Mouse (Mus musculus): Measurements from ENCODE around the gene Txndc9.
"Not testable (repeated sequence)": the region's sequence is repeated elsewhere in the genome, so short reads cannot be mapped to it uniquely, and the experiment has no call there.

The Txndc9 gene

GRCm38 (mm10) chr1:37997867-37998266, at the start of gene Txndc9, which contains the start of gene Eif5b:
Gene Txndc9, minus strand, starts transcription at chr1:37997893.
Gene Eif5b, plus strand, starts transcription at chr1:37998010.
- DNase-seq: peak; percentile 91 to 92

DNA sequence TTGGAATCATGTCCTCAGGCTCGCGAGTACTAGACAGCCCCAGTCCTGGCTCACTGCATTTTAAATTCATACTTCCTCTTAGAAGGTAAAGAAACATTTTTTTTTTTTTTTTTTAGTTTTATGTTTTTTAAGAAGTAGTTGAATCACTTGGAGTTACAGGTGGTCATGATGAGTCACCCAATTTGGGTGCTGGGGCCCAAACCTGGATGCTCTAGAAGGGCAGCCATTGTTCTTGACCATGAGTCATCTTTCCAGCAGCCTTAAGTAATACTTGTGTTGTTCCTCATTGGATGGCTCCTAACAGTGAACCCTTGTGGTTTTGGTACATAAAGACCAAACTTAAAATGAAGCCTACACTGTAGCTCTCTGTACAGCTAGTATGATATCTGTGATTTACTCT, 41.2 kb upstream of the Txndc9 start:
- DNase-seq: no peak

DNA sequence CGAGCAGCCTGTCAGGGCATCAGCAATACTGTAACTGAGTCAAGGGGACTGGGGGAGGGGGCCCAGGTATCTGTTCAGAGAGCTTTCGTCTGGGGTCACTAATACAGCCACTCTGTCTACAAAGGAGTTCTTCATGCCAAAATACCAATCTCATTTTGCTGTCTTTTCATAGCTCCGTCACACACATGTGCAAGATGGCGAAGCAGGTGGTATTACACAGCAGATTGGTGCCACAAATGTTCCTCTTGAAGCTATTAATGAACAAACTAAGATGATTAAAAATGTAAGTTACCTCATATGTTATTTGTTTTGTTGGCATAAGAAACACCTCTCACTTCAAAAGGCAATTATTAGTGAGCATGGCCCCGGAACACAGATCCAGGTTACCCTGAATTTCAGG, 39.7 kb upstream of the Txndc9 start:
- no peak for DNase-seq

- no peak for DNase-seq
Measured at GRCm38 (mm10) chr1:38035521-38035920, 37.8 kb upstream of the Txndc9 start.

- DNase-seq: no peak
Measured at GRCm38 (mm10) chr1:38031391-38031790, 33.7 kb upstream of the Txndc9 start.

DNA sequence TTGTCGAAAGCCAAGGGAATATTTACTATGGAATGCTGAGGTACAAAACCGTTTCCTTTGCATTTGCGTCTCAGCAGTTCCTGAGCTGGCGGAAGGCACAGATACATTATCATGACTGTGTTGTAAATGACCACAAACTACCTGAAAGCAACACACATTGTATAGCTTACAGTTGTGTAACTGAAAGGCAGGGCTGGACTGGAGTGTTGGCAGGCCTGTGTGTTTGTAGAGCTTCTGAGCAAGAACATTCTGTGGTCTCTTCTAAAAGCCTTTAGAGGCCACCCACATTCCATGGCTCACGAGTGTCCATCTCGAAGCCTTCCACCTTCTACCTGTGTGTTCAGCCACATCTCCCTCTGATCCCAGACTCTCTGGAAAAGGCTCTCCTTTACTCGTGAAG, 29.6 kb upstream of the Txndc9 start:
- no peak for DNase-seq

DNA sequence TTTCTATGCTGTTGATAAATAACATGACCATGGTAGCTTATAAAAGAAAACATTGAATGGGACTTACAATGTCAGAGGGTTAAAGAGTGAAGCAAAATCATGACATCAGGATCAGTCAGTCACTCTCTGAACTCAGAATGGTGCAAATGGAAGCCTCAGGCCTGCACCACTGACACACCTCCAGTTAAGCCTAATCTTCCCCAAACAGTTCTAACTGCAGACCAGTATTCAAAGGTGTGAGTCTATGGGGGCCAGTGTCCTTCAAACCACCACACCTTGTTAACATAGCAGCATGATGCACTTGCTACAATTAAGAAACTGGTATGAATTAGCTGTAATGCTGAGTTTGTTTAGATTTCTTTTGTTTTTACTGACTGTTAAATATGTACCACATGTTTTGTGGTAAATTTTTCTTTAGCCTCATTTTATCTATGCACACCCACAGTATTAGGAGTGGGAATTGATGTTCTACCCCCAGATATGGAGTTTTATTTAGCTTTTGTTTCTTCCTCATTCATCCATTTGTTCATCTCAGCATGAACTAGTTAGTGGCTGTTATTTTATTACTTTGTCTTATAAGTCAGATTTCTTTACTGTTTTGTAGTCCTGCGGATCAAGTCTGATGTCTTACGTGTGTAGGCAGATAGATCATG, 17.0 kb upstream of the Txndc9 start:
- no peak for DNase-seq

GRCm38 (mm10) chr1:38012509-38012908, 14.8 kb upstream of the Txndc9 start:
- no peak for DNase-seq

- DNase-seq: peak; percentile 23 to 28
Measured at GRCm38 (mm10) chr1:38012104-38012503, 14.4 kb upstream of the Txndc9 start.

- no peak for DNase-seq
Measured at GRCm38 (mm10) chr1:38011647-38012046, 14.0 kb upstream of the Txndc9 start.

- DNase-seq: no peak
Measured at GRCm38 (mm10) chr1:38006741-38007140, 9.0 kb upstream of the Txndc9 start.

DNA sequence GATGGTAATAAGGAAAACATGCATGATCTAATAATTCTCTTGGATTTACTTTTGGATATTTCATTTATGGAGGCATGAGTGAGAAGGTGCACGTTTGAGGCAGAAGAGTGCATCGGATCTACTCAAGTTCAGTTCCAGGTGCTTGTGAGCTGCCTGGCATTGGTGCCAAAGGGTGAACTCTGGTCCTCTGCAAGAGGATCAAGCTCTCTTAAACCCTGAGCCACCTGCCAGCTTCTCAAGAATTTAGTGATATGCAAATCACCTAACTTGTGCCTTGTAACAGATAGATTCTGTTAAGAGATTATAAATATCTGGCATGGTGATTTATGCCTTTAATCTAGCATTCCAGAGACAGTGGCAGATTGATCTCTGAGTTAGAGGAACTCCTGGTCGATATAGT, 5.4 kb upstream of the Txndc9 start:
- DNase-seq: no peak

DNA sequence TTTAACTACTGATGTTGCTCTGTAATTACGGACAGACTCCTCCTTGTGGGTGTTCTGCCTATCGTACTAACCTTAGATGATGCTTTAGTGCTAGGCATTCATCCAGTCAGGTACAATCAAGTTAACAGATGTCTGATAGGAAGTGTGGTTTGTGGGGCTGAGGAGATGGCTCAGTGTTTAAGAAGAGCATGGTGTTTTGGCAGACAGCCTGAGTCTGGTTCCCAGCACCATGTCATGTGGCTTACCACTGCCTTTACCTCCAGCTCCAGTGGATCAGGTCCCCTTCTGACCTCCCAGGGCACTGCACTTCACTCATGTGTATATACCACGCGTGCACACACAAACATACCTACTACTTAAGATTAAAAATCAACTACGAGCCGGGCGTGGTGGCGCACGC, 4.3 kb upstream of the Txndc9 start:
- DNase-seq: no peak

GRCm38 (mm10) chr1:38000844-38001243, 3.2 kb upstream of the Txndc9 start:
- no peak for DNase-seq

GRCm38 (mm10) chr1:37999552-37999951, 1.9 kb upstream of the Txndc9 start:
- DNase-seq: no peak

DNA sequence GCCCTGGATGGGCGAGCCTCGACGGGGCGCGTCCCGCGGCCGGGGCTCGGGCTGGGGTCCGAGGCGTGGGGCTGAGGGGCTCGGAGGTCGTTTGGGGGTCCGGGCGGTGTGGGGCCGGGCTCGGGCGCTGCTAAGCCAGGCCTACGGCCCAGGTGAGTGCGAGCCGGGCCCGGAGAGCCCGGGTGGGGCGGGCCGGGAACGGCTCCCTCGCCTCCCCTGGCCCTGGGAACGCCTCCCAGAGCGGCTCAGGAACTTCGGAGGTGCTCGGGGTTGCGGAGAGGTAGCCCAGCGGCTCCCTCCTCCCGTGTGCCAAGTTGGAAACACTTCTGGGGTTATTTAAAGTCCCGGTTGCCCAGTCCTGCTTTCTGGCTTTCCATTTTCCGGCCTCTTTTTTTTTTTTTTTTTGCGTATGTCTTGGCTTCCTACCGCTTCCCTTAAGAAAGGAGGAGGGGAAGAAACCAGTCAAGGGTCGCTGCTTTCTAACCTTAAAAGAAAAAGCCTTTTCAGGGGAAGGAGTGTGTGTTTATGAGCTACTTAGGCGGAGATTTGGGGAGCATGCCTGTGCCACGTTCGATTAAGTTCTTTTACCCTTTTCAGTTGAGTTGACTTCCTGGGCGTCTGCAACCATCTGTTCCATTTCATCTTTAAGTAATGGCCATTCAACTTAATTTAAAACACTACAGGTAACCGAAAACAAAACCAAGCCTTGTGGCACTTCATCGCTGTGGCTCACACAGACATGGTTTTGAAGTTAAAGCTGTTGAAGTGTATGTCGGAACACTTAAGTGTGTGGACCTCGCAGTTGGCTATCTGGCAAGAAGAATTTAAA, 892 bp upstream of the Txndc9 start:
- DNase-seq: no peak

DNA sequence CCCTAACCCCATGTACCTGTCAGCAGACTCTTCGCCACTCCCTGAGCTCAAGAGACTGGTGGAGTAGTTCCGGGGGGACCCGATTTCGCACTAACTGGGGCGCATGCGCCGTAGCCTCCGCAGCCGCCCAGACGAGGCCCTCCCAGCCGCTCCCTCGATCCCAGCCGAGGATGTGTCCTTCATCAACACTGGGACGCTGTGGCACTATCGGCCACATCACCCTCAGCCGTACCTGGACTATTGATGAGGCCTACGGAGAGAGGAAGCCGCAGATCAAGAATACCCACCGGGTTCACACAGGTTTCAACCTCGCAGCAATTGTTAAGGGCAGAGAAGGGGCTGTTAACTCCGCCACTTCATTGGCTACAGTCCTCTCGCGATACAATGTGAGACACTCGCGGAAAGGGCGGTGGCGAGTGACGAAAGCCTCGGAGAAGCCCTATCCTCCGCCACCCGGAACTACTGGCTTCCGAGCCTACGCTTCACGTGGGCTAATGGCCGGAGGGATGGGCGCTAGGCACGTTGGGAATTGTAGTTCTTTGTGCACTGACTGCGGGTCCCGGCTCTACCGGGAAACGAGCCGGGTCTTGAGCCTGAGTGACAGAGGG, 712 bp downstream of the Txndc9 start:
- DNase-seq: peak; percentile 90 to 96

- DNase-seq: no peak
Measured at GRCm38 (mm10) chr1:37996226-37996625, 1.5 kb downstream of the Txndc9 start.

DNA sequence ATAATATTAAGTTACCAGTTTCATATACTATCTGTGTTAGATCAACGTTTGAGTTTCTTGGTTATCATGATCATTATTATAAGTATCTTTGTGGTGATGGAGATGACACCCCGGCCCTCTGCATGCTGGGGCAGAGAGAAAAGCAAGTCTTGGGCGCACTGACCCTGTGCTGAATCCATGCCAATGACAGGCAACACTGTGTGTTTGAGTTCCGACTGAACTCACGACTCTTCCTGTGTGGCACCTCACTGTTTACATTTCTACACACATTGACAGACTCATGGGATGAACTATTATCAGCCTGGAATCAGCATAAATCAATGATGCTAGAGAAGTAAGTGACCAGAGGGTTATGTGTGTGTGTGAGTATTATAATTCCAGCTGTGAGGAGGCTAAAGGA, 9.8 kb downstream of the Txndc9 start:
- DNase-seq: no peak

- DNase-seq: no peak
Measured at GRCm38 (mm10) chr1:37985764-37986323, 11.8 kb downstream of the Txndc9 start.

- DNase-seq: no peak
Measured at GRCm38 (mm10) chr1:37984326-37984725, 13.4 kb downstream of the Txndc9 start.

- DNase-seq: no peak
Measured at GRCm38 (mm10) chr1:37977303-37977702, 20.4 kb downstream of the Txndc9 start.

DNA sequence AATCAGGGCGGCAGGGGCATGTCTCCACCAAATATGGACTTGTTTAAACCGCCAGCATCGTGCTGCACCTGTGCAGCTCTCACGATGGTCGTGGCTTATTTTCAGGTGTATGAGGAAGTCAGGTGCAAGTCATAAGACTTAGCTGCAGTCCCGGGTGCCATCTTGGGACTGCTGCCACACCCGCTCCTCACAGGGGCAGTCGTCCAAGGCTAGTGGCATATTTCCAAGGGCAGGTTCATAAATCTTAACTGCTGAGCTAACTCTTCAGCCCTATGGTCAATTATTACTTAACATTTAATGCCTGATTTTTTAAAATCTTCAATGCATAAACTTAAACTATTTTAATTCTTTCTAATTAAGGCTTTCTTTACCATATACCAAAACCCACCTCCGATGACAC, 21.0 kb downstream of the Txndc9 start:
- DNase-seq: not testable (repeated sequence)

DNA sequence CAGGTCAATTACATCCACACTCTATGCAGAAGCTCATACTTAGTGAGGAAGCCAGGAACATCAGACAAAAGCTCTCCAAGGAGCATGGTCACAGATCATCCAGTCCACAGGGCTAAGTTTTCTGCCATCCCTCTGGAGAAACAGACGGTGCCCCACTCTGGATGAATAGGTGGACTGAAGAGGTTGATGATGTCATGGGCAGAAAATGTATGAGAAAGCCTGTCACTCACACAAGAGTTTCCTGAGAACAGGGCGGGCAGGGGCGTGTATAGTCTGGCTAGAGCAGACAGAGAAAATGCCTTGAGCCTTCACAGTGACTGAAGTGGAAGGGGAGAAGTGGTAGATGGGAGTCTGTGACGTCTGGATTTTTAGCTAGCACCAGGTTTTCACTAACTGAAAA, 26.2 kb downstream of the Txndc9 start:
- no peak for DNase-seq

Data from spleen, adult 18-20 months (tissue).